Mouse (Mus musculus) megakaryocyte, embryonic 14.5 days (primary cell): Measurements from ENCODE around the gene Plcg1.

Source experiments
- FLI1 ChIP-seq: IDR thresholded peaks from 2 replicates; pipeline ENCODE4 v1.6.1; 2012; ENCODE audit warnings: low read length, inconsistent platforms, mixed read lengths
- GATA1 ChIP-seq: IDR thresholded peaks from 3 replicates; pipeline ENCODE4 v1.6.1; 2012; ENCODE audit warnings: mixed read lengths, low read length, inconsistent platforms, borderline replicate concordance

DNA sequence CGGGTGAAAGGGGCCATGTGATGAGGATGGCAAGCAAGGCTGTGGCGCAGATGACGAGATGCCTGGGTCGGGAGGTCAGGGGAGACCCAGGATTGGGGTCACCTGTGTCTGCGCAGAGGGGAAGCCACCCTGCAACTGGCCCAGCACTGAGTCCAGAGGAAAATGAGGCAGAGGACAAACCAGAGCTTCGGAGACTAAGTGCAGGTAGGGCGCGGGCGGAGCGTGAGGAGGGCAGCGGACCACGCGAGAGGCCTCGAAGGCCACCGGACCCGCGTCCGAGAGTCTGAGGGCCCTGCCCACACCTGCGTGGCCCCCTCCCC, 343 bp upstream of the Plcg1 start:
- TF ChIP-seq FLI1: no peak
- no peak for TF ChIP-seq GATA1
